Mouse (Mus musculus) CD4-positive helper T cell, adult 2 months (primary cell): ENCODE results near the gene Clstn3.
"Not testable (repeated sequence)": the region's sequence is repeated elsewhere in the genome, so short reads cannot be mapped to it uniquely, and the experiment has no call there.

Experiments used
- DNase-seq: peaks from one replicate; pipeline ENCODE4 v3.0.0-alpha.2; 2012; ENCODE audit warnings: low read depth, missing footprints, low spot score

Clstn3 gene

GRCm38 (mm10) chr6:124479573-124479930, 15.0 kb upstream of the Clstn3 start:
- DNase-seq: no peak

- DNase-seq: no peak
Measured at GRCm38 (mm10) chr6:124478874-124479572, 14.4 kb upstream of the Clstn3 start.

- peak; percentile 20 for DNase-seq
Measured at GRCm38 (mm10) chr6:124477922-124478651, 13.5 kb upstream of the Clstn3 start.

GRCm38 (mm10) chr6:124477221-124477655, 12.6 kb upstream of the Clstn3 start:
- DNase-seq: no peak

GRCm38 (mm10) chr6:124476796-124477195, 12.2 kb upstream of the Clstn3 start:
- no peak for DNase-seq

- DNase-seq: no peak
Measured at GRCm38 (mm10) chr6:124476216-124476615, 11.6 kb upstream of the Clstn3 start.

DNA sequence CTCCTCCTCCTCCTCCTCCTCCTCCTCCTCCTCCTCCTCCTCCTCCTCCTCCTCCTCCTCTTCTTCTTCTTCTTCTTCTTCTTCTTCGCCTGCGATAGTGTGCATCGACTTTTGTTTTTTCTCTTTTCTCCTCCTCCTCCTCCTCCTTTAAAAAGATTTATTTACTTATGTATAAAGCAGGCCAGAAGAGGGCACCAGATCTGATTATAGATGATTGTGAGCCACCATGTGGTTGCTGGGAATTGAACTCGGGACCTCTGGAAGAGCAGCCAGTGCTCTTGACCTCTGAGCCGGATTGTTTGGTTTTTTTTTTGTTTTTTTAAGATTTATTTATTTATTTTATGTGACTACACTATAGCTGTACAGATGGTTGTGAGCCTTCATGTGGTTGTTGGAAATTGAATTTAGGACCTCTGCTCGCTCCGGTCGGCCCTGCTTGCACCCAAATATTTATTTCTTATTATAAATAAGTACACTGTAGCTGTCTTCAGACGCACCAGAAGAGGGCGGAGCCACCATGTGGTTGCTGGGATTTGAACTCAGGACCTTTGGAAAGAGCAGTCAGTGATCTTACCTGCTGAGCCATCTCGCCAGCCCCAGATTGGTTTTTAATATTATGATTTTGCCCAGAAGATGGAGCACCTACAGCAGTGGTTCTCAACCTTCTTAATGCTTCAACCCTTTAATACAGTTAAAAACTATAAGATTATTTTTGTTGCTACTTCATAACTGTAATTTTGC, 10.9 kb upstream of the Clstn3 start:
- DNase-seq: not testable (repeated sequence)

DNA sequence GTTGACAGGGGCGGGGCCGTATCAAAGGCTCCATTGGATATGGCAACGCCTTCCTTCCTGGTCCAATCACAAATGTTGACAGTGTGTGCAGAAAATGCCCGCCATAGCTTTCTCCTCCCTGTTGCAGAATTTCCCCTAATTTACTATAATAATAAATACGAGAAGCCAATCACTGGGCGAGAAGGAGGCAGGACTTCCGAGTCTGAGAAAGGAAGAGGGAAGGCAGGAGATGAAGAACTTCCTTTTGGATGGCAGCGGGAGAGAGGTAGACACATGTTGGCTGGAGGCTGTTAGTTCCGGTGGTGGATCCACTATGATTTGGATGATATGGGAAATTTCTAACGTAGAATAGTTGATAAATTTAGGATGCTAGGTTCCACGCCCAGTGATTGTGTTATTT, 10.0 kb upstream of the Clstn3 start:
- DNase-seq: no peak

DNA sequence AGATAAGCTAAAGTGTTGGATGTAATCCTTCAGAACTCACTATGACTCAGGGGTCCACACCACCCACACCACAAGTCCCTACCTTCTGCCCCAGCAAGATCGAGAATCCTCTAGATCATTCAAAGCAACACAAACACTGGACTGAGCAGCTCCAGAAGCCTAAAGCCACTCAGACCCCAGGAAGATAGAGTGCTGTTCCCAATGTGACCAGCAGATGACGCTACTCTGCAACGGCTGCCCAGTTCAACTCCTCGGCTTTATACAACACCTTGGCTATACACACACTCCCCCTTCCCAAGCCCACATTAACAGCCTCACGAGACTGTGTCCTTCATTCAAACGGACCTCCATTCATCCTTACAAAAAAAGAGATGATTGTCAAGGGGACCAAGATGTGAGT, 8.2 kb upstream of the Clstn3 start:
- DNase-seq: no peak

GRCm38 (mm10) chr6:124471783-124472638, 7.4 kb upstream of the Clstn3 start:
- DNase-seq: not testable (repeated sequence)

- DNase-seq: no peak
Measured at GRCm38 (mm10) chr6:124471121-124471520, 6.5 kb upstream of the Clstn3 start.

DNA sequence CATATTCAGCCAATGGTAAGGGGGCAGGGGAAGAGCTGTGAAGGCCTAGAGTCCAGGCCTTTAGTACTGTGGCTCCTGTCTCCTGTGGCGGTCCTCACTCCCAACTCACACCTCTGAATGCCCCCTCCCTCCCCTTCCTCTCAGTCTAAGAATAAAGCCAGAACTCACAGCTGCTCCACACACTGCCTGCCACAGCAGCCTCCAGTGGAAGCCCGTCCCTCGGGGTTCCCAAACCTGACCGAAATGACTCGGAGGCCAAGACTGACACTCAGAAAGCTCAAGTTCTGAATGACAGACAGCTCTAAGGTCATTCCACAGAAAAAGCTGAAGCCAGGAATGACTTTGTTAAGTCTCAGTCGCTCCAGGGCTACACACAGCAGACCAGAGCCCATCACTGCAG, 1.1 kb upstream of the Clstn3 start:
- no peak for DNase-seq

- DNase-seq: no peak
Measured at GRCm38 (mm10) chr6:124465299-124465698, 705 bp upstream of the Clstn3 start.

DNA sequence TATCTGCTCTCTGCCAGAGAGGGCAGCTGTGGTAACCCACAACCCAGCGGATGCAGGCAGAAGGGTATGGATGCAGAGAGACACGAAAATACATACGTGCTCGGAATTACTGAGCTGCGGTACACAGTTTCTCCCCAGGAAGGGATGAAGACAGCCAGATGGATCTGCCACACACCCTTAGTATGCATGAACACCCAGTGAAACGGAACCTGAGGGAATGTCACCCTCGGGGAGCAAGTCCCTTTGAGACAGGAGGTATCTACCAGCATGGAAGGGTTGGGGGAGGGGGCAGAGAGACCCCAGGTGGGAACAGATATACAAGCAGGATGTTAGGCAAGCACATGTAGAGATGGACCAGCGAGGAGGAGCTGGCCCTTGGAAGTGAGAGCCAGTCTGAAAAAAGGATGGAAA, 708 bp downstream of the Clstn3 start:
- DNase-seq: no peak

GRCm38 (mm10) chr6:124459388-124459787, 5.2 kb downstream of the Clstn3 start:
- no peak for DNase-seq

DNA sequence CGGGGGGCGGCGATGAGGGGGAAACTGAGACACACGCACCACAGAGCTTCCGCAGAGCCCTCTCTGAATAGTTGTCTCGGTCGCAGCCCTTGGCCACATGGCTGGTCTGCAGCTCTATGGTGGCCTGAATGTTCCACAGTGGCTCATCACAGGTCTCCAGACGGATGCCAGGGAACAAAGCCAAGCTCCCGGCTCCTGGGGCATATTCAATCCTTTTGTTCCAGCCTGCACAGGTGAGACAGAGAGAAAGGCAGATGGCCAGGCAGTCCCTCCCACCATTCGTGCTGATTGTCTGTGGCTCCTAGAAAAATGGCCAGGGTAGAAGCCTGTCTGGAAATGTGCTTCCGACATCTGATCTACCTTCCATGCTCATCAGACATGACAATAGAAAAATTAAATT, 6.1 kb downstream of the Clstn3 start:
- no peak for DNase-seq

DNA sequence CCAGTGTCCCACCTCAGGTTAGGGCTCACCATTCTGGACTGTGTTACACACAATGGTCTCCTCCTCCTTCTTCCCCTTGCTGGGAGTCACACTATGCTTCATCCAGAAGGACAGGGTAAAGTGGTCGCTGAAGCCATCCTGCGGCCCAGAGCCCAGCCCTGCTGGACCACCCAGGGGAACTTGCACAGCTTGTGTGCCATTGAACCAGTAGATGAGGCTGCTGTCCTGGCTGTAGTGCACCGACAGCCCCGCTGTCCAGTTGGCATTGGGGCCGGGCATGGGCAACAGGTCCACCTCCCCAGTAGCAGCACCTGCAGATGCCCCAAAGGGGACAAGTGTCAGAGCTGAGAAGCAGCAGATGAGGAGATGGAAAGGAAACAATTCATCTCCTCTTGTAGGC, 6.8 kb downstream of the Clstn3 start:
- no peak for DNase-seq

- no peak for DNase-seq
Measured at GRCm38 (mm10) chr6:124456243-124456642, 8.4 kb downstream of the Clstn3 start.

DNA sequence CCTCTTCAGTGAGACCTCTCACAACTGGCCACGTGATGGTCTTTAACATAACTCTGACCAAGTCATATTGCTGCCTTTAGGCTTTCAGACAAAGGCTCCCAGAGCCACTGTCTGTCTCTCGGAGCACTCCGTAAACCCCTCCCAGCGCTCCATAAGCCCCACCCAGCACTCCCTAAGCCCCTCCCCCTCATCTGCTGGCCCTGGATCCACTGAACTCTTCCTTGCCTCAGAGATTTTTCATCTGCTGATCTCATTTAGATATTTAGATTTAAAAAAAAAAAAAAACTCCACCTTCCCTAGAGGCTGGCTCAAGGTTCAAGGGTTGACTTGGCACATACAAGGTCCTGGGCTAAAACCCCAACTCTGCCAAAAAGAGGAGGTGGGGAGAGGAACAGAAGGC, 10.8 kb downstream of the Clstn3 start:
- DNase-seq: no peak

- DNase-seq: no peak
Measured at GRCm38 (mm10) chr6:124451995-124452394, 12.6 kb downstream of the Clstn3 start.

- DNase-seq: no peak
Measured at GRCm38 (mm10) chr6:124449668-124450383, 14.8 kb downstream of the Clstn3 start.
